Mouse (Mus musculus) CH12.LX (cell line): ENCODE data around the gene Cdh23.

ENCODE experiments used
- CTCF ChIP-seq, 2 experiments: IDR thresholded peaks in 1 of 2; conservative IDR thresholded peaks in 1 of 2; 2 replicates each; pipeline ENCODE4 v1.5.1; 2011 to 2012; ENCODE audit warnings: low read depth in 2 of 2, low read length in 2 of 2, improper control_type of control experiment in 1 of 2, inconsistent platforms in 1 of 2, mild to moderate bottlenecking in 1 of 2, moderate library complexity in 1 of 2
- USF1 ChIP-seq: IDR thresholded peaks from 2 replicates; pipeline ENCODE4 v1.6.1; 2014; ENCODE audit warnings: low read depth, mild to moderate bottlenecking, inconsistent platforms, low read length, improper control_type of control experiment
- ZNF384 ChIP-seq: IDR thresholded peaks from 2 replicates; pipeline ENCODE4 v1.6.1; 2012; ENCODE audit warnings: low read depth, low read length, improper control_type of control experiment, inconsistent platforms

DNA sequence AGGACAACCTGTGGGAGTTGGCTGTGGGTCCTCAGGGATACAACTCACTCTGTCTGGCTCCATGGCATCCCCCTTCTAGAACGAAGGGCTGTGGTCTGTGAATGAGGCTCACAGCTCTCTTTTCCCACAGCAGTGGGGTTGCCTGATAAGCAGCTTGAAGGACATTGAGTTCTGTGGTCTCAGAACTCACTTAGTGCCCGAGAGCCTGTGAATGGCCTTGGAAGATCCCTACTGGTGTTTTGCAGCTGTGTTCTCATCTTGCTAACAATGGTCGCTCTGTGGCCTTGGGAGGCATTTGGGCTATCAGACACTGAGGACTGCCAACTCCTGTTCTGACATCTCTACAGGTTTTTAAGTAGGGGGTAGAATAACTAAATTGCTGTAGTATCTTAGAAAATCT, 400.9 kb downstream of the Cdh23 start:
- TF ChIP-seq CTCF (conservative IDR thresholded peaks at IDR 0.05 in 1 of 2, IDR thresholded peaks at IDR 0.05 in 1 of 2; ENCODE audit: low read depth in 2 of 2, low read length in 2 of 2): no peak
- no peak for TF ChIP-seq ZNF384
- no peak for TF ChIP-seq USF1
